Mouse (Mus musculus): ENCODE results near the gene Rad23a. TPM values are rescaled to one million over a fixed set of nuclear protein-coding genes. Genes with fewer than 3 reads are reported as not detected.

The Rad23a gene
- polyA plus RNA-seq, 1 experiment from 2014 or later, result 269 TPM

- Histone ChIP-seq H3K4me2 (no peak overlapping the region), H3K36me3 (no peaks in the 10 kb centered on the region), H3K4me3 (replicated peaks) (no peak overlapping the region), H3K27me3 (peaks cover 94% of the 10 kb centered on the region), H3K9me3 (replicated peaks) (no peaks in the 10 kb centered on the region), H3K4me1 (replicated peaks) (peaks cover 16% of the 10 kb centered on the region), H3K9ac (no peak overlapping the region), H3K27ac (no peak overlapping the region)
- 71% methylated on average over 9 of the region's 9 CpGs for WGBS (ENCODE audit: insufficient replicate concordance)
- DNase-seq (no peak), ATAC-seq (ENCODE audit: low read depth) (no peak)
These were observed 47.3 kb downstream of the Rad23a start for GRCm38 (mm10) chr8:84793134-84793533.

DNA sequence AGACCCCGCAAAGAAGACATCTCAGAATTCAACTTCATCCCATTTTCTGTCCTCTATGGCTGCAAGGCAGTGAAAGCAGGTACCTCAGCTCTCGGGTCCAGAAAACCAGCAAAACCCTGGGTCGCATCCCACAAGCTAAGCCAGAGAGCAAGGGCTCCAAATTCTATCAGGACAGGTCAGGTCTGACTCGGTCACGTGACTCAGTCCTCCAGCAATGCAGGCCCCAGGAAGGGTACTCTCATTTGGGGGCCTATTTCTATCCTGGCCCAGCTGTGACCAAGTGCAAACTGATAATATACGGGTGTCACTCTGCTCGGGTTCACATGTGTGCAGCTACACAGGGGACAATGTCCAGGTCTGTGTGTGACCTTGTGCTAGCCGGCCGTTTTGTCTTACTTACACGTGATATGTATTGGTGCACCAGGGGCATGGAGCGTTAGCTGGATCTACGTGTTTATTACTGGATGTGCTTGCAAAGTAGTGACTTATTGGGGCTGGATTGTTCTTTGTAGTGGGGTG is 48.0 kb downstream of the Rad23a start:
- Histone ChIP-seq H3K4me2 (no peak overlapping the region), H3K27ac (no peak overlapping the region), H3K4me1 (replicated peaks) (peaks cover 16% of the 10 kb centered on the region), H3K4me3 (replicated peaks) (no peak overlapping the region), H3K27me3 (peaks cover 94% of the 10 kb centered on the region), H3K9me3 (replicated peaks) (no peaks in the 10 kb centered on the region), H3K36me3 (no peaks in the 10 kb centered on the region), H3K9ac (no peak overlapping the region)
- ATAC-seq (ENCODE audit: low read depth) (no peak), DNase-seq (no peak)
- WGBS (ENCODE audit: insufficient replicate concordance), result 69% methylated on average over 12 of the region's 12 CpGs

- DNase-seq, result no peak
- peaks cover 94% of the 10 kb centered on the region for H3K27me3 ChIP-seq
- ATAC-seq (ENCODE audit: low read depth), result no peak
These were observed 49.9 kb downstream of the Rad23a start for GRCm38 (mm10) chr8:84790537-84790936.

GRCm38 (mm10) chr8:84789855-84790486 is 50.5 kb downstream of the Rad23a start:
- H3K9me3 ChIP-seq (replicated peaks), result no peaks in the 10 kb centered on the region
- no peak for DNase-seq
- H3K4me2 ChIP-seq, result no peak overlapping the region
- H3K27me3 ChIP-seq, result peaks cover 94% of the 10 kb centered on the region
- no peak overlapping the region for H3K9ac ChIP-seq
- H3K4me3 ChIP-seq (replicated peaks), result no peak overlapping the region
- ATAC-seq (ENCODE audit: low read depth), result no peak
- no peak overlapping the region for H3K27ac ChIP-seq
- H3K36me3 ChIP-seq, result no peaks in the 10 kb centered on the region
- peaks cover 20% of the 10 kb centered on the region for H3K4me1 ChIP-seq (replicated peaks)
- 77% methylated on average over 9 of the region's 9 CpGs for WGBS (ENCODE audit: insufficient replicate concordance)

More at GRCm38 (mm10) chr8:84790537-84790936, 49.9 kb downstream of the Rad23a start:
- Histone ChIP-seq H3K36me3 (no peaks in the 10 kb centered on the region), H3K4me2 (no peak overlapping the region), H3K9me3 (replicated peaks) (no peaks in the 10 kb centered on the region), H3K27ac (no peak overlapping the region), H3K9ac (no peak overlapping the region), H3K4me3 (replicated peaks) (no peak overlapping the region), H3K4me1 (replicated peaks) (peaks cover 20% of the 10 kb centered on the region)
- 66% methylated on average over 2 of the region's 2 CpGs for WGBS (ENCODE audit: insufficient replicate concordance)

DNA sequence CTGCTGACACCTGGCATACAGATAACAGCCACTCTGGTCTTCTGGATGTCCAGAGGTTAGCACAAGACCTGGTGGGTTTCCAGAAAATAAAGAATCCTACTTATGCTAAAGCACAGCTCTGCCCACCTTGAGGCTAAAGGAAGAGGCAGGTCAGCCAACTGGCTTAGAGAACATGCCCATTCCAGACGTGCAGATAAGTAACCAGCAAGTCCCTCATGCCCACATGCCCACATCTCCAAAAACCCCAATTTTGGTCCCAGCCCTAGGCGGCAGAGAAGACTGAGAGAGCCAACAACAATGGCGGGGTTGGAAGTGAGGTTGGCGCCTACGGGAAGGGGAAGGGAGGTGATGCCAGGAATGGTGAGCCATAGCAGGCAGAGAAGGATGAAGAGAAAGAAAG is 51.1 kb downstream of the Rad23a start:
- ATAC-seq (ENCODE audit: low read depth), result no peak
- H3K27ac ChIP-seq, result no peak overlapping the region
- no peak for DNase-seq
- no peaks in the 10 kb centered on the region for H3K9me3 ChIP-seq (replicated peaks)
- peaks cover 15% of the 10 kb centered on the region for H3K4me1 ChIP-seq (replicated peaks)
- WGBS (ENCODE audit: insufficient replicate concordance), result 61% methylated on average over 5 of the region's 5 CpGs
- H3K36me3 ChIP-seq, result no peaks in the 10 kb centered on the region
- no peak overlapping the region for H3K9ac ChIP-seq
- H3K4me2 ChIP-seq, result no peak overlapping the region
- no peak overlapping the region for H3K4me3 ChIP-seq (replicated peaks)
- peaks cover 94% of the 10 kb centered on the region for H3K27me3 ChIP-seq

DNA sequence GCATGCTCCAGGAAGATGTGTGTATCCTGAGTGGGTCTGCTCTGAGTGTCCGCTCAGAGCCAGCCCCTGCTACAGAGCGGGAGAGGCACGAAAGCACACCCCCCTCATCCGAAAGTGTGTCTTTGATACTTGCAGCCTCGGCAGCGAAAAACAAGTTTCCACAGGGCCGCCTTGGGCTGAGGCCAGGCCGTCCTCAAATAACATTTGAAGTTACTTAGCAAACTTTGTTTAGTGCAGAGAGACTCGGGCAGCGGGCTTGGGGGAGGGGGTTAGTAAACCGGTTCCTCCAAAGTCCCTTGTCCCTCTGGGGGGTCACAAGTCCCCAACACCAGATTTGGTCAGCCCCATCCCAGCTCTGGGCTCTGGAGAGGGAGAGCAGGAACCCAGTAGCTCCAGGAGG is 51.6 kb downstream of the Rad23a start:
- no peaks in the 10 kb centered on the region for H3K9me3 ChIP-seq (replicated peaks)
- ATAC-seq (ENCODE audit: low read depth) (no peak), DNase-seq (no peak)
- peaks cover 94% of the 10 kb centered on the region for H3K27me3 ChIP-seq
- H3K4me1 ChIP-seq (replicated peaks), result peaks cover 14% of the 10 kb centered on the region
- H3K9ac ChIP-seq, result no peak overlapping the region
- H3K36me3 ChIP-seq, result no peaks in the 10 kb centered on the region
- H3K27ac ChIP-seq, result no peak overlapping the region
- no peak overlapping the region for H3K4me2 ChIP-seq
- 37% methylated on average over 11 of the region's 11 CpGs for WGBS (ENCODE audit: insufficient replicate concordance)
- H3K4me3 ChIP-seq (replicated peaks), result no peak overlapping the region

- no peak overlapping the region for H3K4me3 ChIP-seq (replicated peaks)
- no peak for DNase-seq
- no peak overlapping the region for H3K4me2 ChIP-seq
- H3K4me1 ChIP-seq (replicated peaks), result peaks cover 10% of the 10 kb centered on the region
- H3K27me3 ChIP-seq, result peaks cover 95% of the 10 kb centered on the region
- no peak overlapping the region for H3K27ac ChIP-seq
- ATAC-seq (ENCODE audit: low read depth), result no peak
- no peak overlapping the region for H3K9ac ChIP-seq
- H3K9me3 ChIP-seq (replicated peaks), result no peaks in the 10 kb centered on the region
- H3K36me3 ChIP-seq, result no peaks in the 10 kb centered on the region
- 28% methylated on average over 14 of the region's 14 CpGs for WGBS (ENCODE audit: insufficient replicate concordance)
These were observed 52.8 kb downstream of the Rad23a start for GRCm38 (mm10) chr8:84787523-84788302.

DNA sequence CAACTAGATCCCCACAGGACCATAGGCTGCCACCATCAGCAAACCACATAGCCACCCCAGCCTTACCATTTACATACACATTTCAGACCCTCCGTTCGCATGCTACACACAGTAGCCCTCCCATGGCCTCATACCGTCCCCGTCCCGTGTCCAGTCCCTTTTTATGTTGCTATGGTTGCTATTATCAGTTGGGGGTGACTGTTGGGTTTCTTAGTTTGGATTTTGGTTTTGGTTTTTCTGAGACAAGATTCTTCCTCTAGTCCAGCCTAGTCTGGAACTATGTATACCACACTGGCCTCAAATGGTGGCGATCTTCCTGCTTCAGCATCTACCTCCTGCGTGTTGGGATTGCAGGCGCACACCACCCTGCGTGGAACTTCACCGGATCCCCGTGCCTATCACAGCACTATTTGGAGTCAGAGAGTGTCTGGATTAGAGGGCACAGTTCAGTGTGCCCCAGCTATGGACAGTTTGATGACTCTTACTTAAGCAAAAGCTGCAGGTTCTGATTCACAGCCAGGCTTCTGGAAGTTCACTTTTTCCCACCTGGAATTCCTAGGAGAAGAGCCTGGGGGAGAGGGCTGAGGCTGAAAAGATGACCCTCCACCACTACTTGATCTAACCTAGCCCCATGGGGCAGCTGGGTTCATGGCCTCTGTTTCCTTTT is 53.5 kb downstream of the Rad23a start:
- Histone ChIP-seq H3K4me3 (replicated peaks) (no peak overlapping the region), H3K9ac (no peak overlapping the region), H3K4me1 (replicated peaks) (peaks cover 10% of the 10 kb centered on the region), H3K36me3 (no peaks in the 10 kb centered on the region), H3K9me3 (replicated peaks) (no peaks in the 10 kb centered on the region), H3K27me3 (peaks cover 97% of the 10 kb centered on the region), H3K4me2 (no peak overlapping the region), H3K27ac (no peak overlapping the region)
- ATAC-seq (ENCODE audit: low read depth) (no peak), DNase-seq (no peak)
- WGBS (ENCODE audit: insufficient replicate concordance), result 12% methylated on average over 11 of the region's 11 CpGs

DNA sequence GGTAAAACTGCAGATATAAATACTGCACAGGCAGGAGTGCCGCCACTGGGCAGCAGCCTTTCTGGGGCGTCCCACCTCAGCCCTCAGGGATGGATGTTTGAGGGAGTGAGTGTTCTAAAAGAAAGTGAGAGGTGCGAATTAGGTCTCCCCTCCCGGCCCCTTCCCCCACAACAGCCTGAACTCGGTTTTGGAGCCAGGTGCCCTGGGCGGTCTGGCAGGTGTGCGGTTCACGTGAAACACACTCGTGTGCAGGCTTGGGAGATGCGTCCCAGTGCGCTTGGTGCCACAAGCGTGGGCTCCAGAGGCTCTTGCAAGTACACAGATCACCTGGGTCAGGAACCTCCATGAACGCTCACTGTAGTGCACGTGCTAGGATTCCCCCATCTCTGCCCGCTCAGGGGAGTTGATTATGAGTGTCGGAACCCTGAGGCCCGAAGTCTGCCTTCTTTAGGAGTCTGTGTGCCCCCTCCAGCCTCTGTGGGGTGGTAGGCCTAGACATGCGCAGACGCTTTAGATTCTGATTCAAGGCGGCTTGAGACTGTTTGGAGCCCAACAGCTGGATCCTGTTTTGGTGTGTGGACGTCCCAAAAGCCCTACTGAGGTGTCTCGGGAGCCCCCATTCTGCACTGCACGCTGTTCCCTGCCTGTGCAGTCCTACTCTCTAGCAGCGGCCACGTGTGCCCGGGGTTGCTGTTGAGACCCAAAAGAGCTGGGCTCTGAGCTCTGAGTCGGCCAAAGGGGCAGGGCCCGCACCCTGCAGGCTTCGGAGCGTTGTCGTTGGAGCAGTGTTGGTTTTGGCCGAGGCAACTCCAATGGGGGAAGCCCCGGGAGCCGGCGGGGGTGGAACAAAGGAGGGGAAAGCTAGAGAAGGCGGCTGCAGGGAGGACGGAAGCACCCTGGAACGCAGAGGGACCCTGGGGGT is 54.4 kb downstream of the Rad23a start:
- ATAC-seq (ENCODE audit: low read depth) (no peak), DNase-seq (no peak)
- no peaks in the 10 kb centered on the region for H3K9me3 ChIP-seq (replicated peaks)
- H3K4me3 ChIP-seq (replicated peaks), result no peak overlapping the region
- no peaks in the 10 kb centered on the region for H3K36me3 ChIP-seq
- H3K27me3 ChIP-seq, result peaks cover 100% of the 10 kb centered on the region
- no peak overlapping the region for H3K9ac ChIP-seq
- 6% methylated on average over 38 of the region's 38 CpGs for WGBS (ENCODE audit: insufficient replicate concordance)
- peaks cover 10% of the 10 kb centered on the region for H3K4me1 ChIP-seq (replicated peaks)
- no peak overlapping the region for H3K4me2 ChIP-seq
- H3K27ac ChIP-seq, result no peak overlapping the region

DNA sequence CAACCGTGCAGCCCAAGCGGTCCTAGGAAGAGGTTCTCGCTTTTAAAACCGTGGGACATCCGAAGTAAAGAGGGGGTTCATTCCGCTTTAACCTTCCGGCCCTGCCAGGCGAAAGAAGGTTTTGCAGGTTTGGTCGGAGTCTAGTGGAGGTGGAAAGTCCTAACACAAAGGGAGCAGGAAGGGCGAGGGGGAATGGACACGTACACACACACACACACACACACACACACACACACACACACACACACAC is 55.0 kb downstream of the Rad23a start:
- H3K9me3 ChIP-seq (replicated peaks), result no peaks in the 10 kb centered on the region
- no peaks in the 10 kb centered on the region for H3K36me3 ChIP-seq

More for the DNA sequence above, 55.0 kb downstream of the Rad23a start:
- ATAC-seq (ENCODE audit: low read depth), result no peak
- H3K9ac ChIP-seq, result no peak overlapping the region
- peaks cover 5% of the 10 kb centered on the region for H3K4me1 ChIP-seq (replicated peaks)
- H3K4me3 ChIP-seq (replicated peaks), result no peak overlapping the region
- no peak for DNase-seq
- H3K4me2 ChIP-seq, result no peak overlapping the region
- no peak overlapping the region for H3K27ac ChIP-seq
- H3K27me3 ChIP-seq, result peaks cover 100% of the 10 kb centered on the region
- 5% methylated on average over 11 of the region's 11 CpGs for WGBS (ENCODE audit: insufficient replicate concordance)
